Mouse (Mus musculus) stomach, embryonic 16.5 days (tissue): ENCODE measurements around the gene Bmp8b. TPM values are rescaled to one million over a fixed set of nuclear protein-coding genes. Genes with fewer than 3 reads are reported as not detected.

Experiments
- ATAC-seq: fragments of 200-750 bp; cut with Nextera tagmentation; 2 replicates; pipeline ENCODE4 v1.8.0; 2017; ENCODE audit warnings: moderate number of reproducible peaks, moderate TSS enrichment; ENCODE audit not compliant: insufficient read depth, low FRiP score
- H3K27ac ChIP-seq: fragments of 300-500 bp; sonication (generic); 2 replicates; pipeline ENCODE4 v1.5.1; 2014; ENCODE audit warnings: low read length
- H3K27me3 ChIP-seq: fragments of 300-500 bp; sonication (generic); 2 replicates; pipeline ENCODE4 v1.6.1; 2014; ENCODE audit warnings: low read length, control low read depth, mixed read lengths; ENCODE audit not compliant: control insufficient read depth, insufficient read depth
- H3K36me3 ChIP-seq: fragments of 300-500 bp; sonication (generic); 2 replicates; pipeline ENCODE4 v1.6.1; 2014; ENCODE audit warnings: low read length; ENCODE audit not compliant: control insufficient read depth, insufficient read depth
- H3K4me1 ChIP-seq: fragments of 300-500 bp; sonication (generic); 2 replicates; pipeline ENCODE4 v1.6.1; 2014; ENCODE audit warnings: low read length, control low read depth, mixed read lengths; ENCODE audit not compliant: control insufficient read depth, insufficient read depth
- H3K4me2 ChIP-seq: fragments of 300-500 bp; sonication (generic); 2 replicates; pipeline ENCODE4 v1.6.1; 2014; ENCODE audit warnings: low read depth, low read length, mixed read lengths
- H3K4me3 ChIP-seq: fragments of 300-500 bp; sonication (generic); replicated peaks from 2 replicates; pipeline ENCODE4 v1.5.1; 2014; ENCODE audit warnings: mild to moderate bottlenecking, low read length
- H3K9ac ChIP-seq: fragments of 300-500 bp; sonication (generic); 2 replicates; pipeline ENCODE4 v1.6.1; 2014; ENCODE audit warnings: low read length
- H3K9me3 ChIP-seq: fragments of 300-500 bp; sonication (generic); replicated peaks from 2 replicates; pipeline ENCODE4 v1.6.1; 2016; ENCODE audit warnings: low read length, control low read depth; ENCODE audit not compliant: control insufficient read depth
- WGBS: fragments of 180-500 bp; shearing (Covaris S2); extraction: QIAGEN DNeasy Blood & Tissue Kit; methylation state at CpG from one replicate; pipeline ENCODE4 v1.1.7; 2014; 5-methylcytosine and 5-hydroxymethylcytosine counted together
- polyA plus RNA-seq: library from polyadenylated mRNA; unstranded; fragments of >200 nt; fragmentation: Nextera tagmentation; extraction: Ambion mirVana; gene quantifications from 2 replicates; pipeline ENCODE4 v1.2.1, GENCODE M21; 2015

Gene Bmp8b
- polyA plus RNA-seq = 0.50 and 0.67 TPM in 2 replicates

DNA sequence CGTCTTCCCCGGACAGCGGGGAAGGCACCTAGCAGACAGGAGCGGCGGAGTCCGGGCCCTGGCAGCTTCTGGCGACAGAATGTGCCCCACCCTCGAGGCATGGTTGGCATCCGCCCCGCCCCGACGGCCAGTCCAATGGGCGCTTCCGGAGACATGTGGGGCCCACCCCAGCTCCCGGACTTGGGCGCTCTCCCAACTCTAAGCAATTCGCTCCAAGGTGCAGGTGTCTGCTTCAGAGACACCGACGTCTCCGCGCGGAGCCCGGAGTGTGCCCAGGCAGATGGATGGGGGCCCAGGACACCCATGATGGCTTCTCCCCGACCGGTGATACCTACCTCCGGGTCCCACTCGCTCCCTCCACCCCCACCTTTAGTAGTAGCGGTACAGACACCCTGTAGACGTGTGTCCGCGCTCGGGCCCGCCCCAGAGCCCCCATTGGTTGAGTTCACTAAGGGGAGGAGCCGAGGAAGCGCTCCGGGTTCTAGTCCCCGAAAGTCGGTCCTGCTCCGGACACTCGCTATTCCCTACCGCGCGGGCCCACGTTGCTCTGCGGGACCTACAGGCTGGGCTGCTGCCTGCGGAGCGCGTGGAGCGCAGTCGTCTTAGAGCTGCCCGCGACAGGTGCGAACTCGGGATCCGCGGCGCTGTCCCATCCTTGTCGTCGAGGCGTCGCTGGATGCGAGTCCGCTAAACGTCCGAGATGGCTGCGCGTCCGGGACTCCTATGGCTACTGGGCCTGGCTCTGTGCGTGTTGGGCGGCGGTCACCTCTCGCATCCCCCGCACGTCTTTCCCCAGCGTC is at the start of gene Bmp8b:
Gene Bmp8b (plus strand): TSS at position 515 of the 800 bp plus-strand sequence.
- ATAC-seq = peak; percentile 37; the same call in 1 of the 2 replicates
- no peaks in the 10 kb centered on the region for H3K36me3 ChIP-seq
- no peaks in the 10 kb centered on the region for H3K9me3 ChIP-seq
- H3K27me3 ChIP-seq = peaks cover 28% of the 10 kb centered on the region
- 6% methylated on average over 75 of the region's 75 CpGs for whole genome bisulfite sequencing
- 0 out of 2 replicates have a peak, but pooled peaks cover 7% of the 10 kb centered on the region for H3K4me1 ChIP-seq
- H3K27ac ChIP-seq = no peak within 1 kb of the TSS
- H3K9ac ChIP-seq = peak within 1 kb of the TSS; percentile 10; the same call in 1 of the 2 replicates
- peak within 1 kb of the TSS; percentile 59 for H3K4me2 ChIP-seq
- peak within 1 kb of the TSS; percentile 42 for H3K4me3 ChIP-seq

DNA sequence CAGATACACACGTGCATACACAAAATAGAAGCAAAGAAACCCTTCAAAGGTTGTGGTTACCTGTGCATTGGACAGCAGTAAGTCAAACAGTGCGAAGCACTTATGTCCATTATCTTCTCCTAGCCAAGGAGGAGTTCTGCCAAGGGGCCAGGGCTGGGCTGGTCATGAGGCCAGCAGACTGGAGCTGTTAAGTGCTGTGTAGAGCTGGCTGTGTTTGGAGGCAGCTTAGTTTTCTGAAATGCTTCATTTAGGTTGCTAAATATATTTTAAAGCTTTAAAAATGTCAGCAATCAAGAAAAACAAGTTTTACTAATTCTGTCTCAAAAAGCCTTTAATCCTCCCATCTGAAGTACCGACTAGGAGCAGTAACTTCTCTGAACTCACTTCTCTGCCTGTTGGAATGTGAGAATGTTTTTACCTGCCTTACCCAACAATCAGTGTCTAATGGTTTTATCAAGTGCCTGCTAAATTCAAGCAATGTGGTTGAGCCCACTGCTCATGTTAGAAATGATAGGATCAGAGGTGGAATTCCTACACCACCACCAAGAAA is 48.3 kb upstream of the Bmp8b start:
- Histone ChIP-seq H3K36me3 (peaks cover 24% of the 10 kb centered on the region), H3K4me1 (peaks cover 1% of the 10 kb centered on the region; the same call in 1 of the 2 replicates), H3K4me3 (no peak overlapping the region), H3K27ac (peak overlapping the region; percentile 80), H3K9me3 (no peaks in the 10 kb centered on the region), H3K9ac (no peak overlapping the region), H3K4me2 (no peak overlapping the region), H3K27me3 (no peaks in the 10 kb centered on the region)
- ATAC-seq = 0 out of 2 replicates have a peak, but pooled peaks have one; percentile 11
- WGBS = 73% methylated on average over 3 of the region's 3 CpGs

DNA sequence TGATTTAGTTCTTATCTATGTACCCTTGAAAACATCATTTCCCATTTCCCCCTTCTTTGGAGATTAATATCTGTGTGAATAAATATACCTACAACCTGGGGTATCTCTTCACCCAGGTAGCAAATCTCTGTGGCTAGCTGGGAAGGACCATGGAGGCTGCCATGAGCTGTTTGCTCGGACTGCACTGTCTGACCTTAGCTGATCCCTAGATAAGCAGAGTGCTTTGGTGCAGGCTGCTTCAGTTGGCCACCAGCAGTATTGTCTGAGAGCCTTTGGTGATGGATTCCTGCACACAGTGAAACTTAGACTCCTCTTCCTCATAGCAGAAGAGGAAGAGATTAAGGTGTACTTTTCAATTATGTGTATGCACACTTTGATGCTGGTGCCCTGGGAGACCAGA is 47.0 kb upstream of the Bmp8b start:
- no peak overlapping the region for H3K27ac ChIP-seq
- H3K4me1 ChIP-seq = no peaks in the 10 kb centered on the region
- peaks cover 24% of the 10 kb centered on the region for H3K36me3 ChIP-seq
- H3K27me3 ChIP-seq = no peaks in the 10 kb centered on the region
- H3K9me3 ChIP-seq = no peaks in the 10 kb centered on the region
- no peak overlapping the region for H3K9ac ChIP-seq
- no peak overlapping the region for H3K4me2 ChIP-seq
- ATAC-seq = no peak
- 39% methylated on average over 1 of the region's 1 CpGs for WGBS
- no peak overlapping the region for H3K4me3 ChIP-seq

DNA sequence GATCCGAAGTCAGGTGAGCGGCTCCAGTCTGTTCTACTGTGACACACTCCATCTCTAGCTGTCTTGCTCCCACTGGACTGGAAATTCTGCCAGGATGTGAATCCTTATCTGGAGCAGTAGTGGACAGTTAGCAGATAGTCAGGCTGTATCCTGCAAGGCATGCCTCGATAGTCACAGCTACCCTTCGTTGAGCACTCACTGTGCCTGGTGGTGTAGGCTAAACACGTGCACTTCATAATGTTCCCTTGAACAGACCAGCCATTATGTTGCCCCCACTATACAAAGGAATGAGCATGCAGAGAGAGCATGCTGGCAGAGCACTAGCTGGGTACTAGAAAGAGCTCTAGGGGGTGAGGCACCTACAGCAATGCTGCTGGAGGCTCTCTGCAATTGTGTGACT is 43.2 kb upstream of the Bmp8b start:
- Histone ChIP-seq H3K36me3 (no peaks in the 10 kb centered on the region), H3K4me2 (no peak overlapping the region), H3K9me3 (no peaks in the 10 kb centered on the region), H3K4me1 (no peaks in the 10 kb centered on the region), H3K27ac (no peak overlapping the region), H3K9ac (no peak overlapping the region), H3K27me3 (no peaks in the 10 kb centered on the region), H3K4me3 (no peak overlapping the region)
- no peak for ATAC-seq
- 79% methylated on average over 5 of the region's 5 CpGs for WGBS

DNA sequence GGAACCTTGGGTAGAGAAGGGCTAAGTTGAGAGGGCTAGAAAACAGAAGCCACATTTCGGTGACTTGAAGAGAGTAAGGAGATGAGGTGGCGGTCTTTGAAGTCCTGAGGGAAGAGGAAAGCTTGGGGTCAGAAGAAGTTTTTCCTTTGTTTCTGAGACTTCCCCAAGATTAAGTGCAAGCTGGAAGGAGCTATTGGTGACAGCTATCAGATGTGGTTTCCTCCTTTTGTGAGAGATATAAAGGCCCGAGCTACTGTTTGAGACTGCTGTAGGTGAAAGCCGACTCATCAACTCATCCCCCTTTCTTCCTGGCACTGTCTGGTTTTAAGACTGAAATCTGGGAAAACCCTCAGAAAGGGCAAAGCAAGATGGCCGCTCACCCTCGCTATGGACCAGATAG is 36.3 kb upstream of the Bmp8b start:
- Histone ChIP-seq H3K4me3 (no peak overlapping the region), H3K9me3 (no peaks in the 10 kb centered on the region), H3K27me3 (no peaks in the 10 kb centered on the region), H3K27ac (peak overlapping the region; percentile 39), H3K4me2 (no peak overlapping the region), H3K9ac (no peak overlapping the region), H3K4me1 (no peaks in the 10 kb centered on the region), H3K36me3 (no peaks in the 10 kb centered on the region)
- 77% methylated on average over 6 of the region's 6 CpGs for WGBS
- no peak for ATAC-seq

DNA sequence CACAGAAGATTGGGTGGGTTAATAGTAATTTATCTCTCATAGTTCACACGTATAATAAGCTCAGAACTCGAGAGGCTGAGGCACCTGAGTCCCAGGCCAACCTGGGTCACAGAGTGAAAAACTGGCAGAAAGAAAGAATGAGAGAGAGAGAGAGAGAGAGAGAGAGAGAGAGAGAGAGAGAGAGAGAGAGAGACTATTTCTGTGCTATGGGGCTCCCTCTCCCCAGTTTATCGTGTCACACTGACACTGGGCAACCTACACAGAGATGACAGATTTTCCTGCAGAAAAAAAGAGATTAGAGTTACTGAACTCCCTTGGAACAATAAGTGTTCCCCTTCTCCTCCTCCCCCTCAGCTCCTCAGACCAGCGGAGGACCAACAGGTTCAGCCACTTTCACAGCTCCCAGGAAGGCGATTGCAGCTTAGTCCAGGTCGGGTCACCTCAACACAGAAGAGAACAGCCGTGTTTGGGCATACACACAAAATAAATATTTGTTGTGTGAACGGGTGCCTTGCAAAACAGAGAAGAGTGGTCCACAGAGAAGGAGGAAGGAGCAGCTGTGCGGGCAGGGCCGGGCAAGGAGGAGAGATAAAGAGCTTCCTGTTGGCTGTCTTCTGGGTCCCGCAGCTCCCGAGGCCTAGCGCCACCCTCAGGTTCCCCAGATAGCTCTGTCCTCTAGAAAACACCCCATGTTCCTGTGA is 33.5 kb upstream of the Bmp8b start:
- H3K9ac ChIP-seq = no peak overlapping the region
- H3K27ac ChIP-seq = peak overlapping the region; percentile 68
- H3K4me2 ChIP-seq = peak overlapping the region; percentile 25; the same call in 1 of the 2 replicates
- peak; percentile 91 for ATAC-seq
- H3K4me1 ChIP-seq = no peaks in the 10 kb centered on the region
- H3K4me3 ChIP-seq = no peak overlapping the region
- H3K9me3 ChIP-seq = no peaks in the 10 kb centered on the region
- 5% methylated on average over 13 of the region's 13 CpGs for WGBS
- no peaks in the 10 kb centered on the region for H3K27me3 ChIP-seq
- H3K36me3 ChIP-seq = no peaks in the 10 kb centered on the region

DNA sequence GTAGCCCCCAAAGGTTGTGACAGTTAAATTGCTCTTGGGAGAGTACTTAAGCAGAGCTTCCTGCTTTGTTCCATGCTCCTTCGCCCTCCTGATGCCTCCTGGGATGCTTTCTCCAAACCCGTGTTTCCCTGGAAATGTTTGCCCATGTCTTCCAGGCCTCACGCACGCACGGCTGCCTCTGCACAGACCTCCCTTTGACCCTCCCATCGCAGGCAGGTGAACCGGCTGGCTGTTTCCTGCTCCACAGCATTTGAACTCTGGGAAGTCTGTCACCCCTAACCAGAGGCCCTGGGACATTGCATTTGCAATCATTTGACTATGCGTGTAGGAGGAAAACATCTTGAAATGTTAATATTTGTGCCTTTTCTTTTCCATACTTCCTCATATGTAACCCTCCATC is 28.0 kb upstream of the Bmp8b start:
- H3K4me3 ChIP-seq = no peak overlapping the region

DNA sequence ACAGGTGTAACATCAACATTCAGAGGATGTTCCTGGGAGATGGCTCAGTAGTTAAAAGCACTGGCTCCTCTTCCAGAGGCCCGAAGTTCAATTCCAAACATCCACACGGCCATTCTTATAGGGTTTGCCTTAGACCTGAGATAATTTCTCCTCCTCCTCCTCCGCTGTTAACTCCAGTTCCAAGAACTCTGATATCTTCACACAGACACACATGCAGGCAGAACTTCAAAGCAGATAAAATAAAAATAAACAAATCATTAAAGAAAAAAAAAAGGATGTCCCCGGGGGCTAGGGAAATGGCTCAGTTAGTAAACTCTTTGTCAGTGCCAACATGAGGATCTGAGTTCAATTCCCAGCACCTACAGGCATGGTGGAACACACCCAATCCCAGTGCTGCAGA is 26.7 kb upstream of the Bmp8b start:
- Histone ChIP-seq H3K9ac (no peak overlapping the region), H3K4me2 (no peak overlapping the region), H3K27me3 (no peaks in the 10 kb centered on the region), H3K4me1 (no peaks in the 10 kb centered on the region; the same call in 1 of the 2 replicates), H3K4me3 (no peak overlapping the region), H3K36me3 (no peaks in the 10 kb centered on the region), H3K9me3 (no peaks in the 10 kb centered on the region), H3K27ac (no peak overlapping the region)
- 69% methylated on average over 4 of the region's 4 CpGs for WGBS
- no peak for ATAC-seq

More for the DNA sequence above, 28.0 kb upstream of the Bmp8b start:
- Histone ChIP-seq H3K27ac (0 out of 2 replicates have a peak overlapping the region, but pooled peaks have one; percentile 20), H3K9me3 (no peaks in the 10 kb centered on the region), H3K36me3 (no peaks in the 10 kb centered on the region), H3K9ac (no peak overlapping the region), H3K4me2 (no peak overlapping the region), H3K4me1 (no peaks in the 10 kb centered on the region), H3K27me3 (no peaks in the 10 kb centered on the region)
- WGBS = 50% methylated on average over 8 of the region's 8 CpGs
- no peak for ATAC-seq

DNA sequence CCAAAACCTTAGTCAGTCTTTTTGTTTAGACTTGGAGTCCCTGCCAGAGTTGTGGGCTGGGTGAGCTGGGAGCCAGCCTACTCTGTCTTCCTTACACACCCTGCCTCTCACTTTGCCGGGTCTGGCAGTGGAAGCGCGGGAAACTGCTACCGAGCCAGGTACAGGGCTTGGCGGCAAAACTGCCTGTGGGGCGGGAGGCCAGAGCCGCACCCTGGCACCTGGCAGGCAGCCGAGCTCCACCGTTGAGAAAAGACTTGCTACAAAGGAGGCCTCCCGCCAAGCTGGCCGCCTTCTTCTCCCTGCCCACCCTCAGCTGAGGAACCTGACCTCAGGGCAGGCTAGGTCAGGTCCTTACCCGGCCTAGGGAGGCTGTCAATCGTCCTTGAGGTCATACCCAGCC is 24.2 kb upstream of the Bmp8b start:
- 39% methylated on average over 13 of the region's 13 CpGs for WGBS
- 0 out of 2 replicates have a peak overlapping the region, but pooled peaks have one; percentile 7 for H3K4me2 ChIP-seq
- no peaks in the 10 kb centered on the region; the same call in 1 of the 2 replicates for H3K4me1 ChIP-seq
- H3K27me3 ChIP-seq = no peaks in the 10 kb centered on the region
- peak overlapping the region; percentile 78 for H3K27ac ChIP-seq
- H3K4me3 ChIP-seq = no peak overlapping the region
- no peaks in the 10 kb centered on the region for H3K9me3 ChIP-seq
- H3K9ac ChIP-seq = peak overlapping the region; percentile 43; the same call in 1 of the 2 replicates
- H3K36me3 ChIP-seq = no peaks in the 10 kb centered on the region
- peak; percentile 83 for ATAC-seq
